Mouse (Mus musculus) midbrain, embryonic 11.5 days (tissue): ENCODE measurements around the gene Rsrc2. TPM values are rescaled to one million over a fixed set of nuclear protein-coding genes. Genes with fewer than 3 reads are reported as not detected.

Source experiments
- ATAC-seq: fragments of 200-750 bp; cut with Nextera tagmentation; 2 replicates; pipeline ENCODE4 v1.8.0; 2017; ENCODE audit warnings: moderate TSS enrichment, moderate library complexity; ENCODE audit not compliant: low FRiP score
- DNase-seq: peaks from one replicate; pipeline ENCODE4 v3.0.0; 2015; ENCODE audit warnings: low spot score; ENCODE audit errors: missing footprints
- H3K27ac ChIP-seq: fragments of 300-500 bp; sonication (generic); 2 replicates; pipeline ENCODE4 v1.5.1; 2014; ENCODE audit warnings: low read depth, low read length
- H3K27me3 ChIP-seq: fragments of 300-500 bp; sonication (generic); 2 replicates; pipeline ENCODE4 v1.6.1; 2014; ENCODE audit warnings: mild to moderate bottlenecking, low read length, moderate library complexity, mixed read lengths; ENCODE audit not compliant: control insufficient read depth, insufficient read depth
- H3K36me3 ChIP-seq: fragments of 300-500 bp; sonication (generic); 2 replicates; pipeline ENCODE4 v1.6.1; 2014; ENCODE audit warnings: mild to moderate bottlenecking, low read length, moderate library complexity, mixed read lengths; ENCODE audit not compliant: control insufficient read depth, insufficient read depth
- H3K4me1 ChIP-seq: fragments of 300-500 bp; sonication (generic); 2 replicates; pipeline ENCODE4 v1.6.1; 2014; ENCODE audit warnings: low read length; ENCODE audit not compliant: control insufficient read depth, insufficient read depth
- H3K4me2 ChIP-seq: fragments of 300-500 bp; sonication (generic); 2 replicates; pipeline ENCODE4 v1.6.1; 2014; ENCODE audit warnings: mild to moderate bottlenecking, moderate library complexity
- H3K4me3 ChIP-seq: fragments of 300-500 bp; sonication (generic); 2 replicates; pipeline ENCODE4 v1.5.1; 2014; ENCODE audit warnings: low read depth, low read length
- H3K9ac ChIP-seq: fragments of 300-500 bp; sonication (generic); 2 replicates; pipeline ENCODE4 v1.6.1; 2014; ENCODE audit warnings: low read length
- H3K9me3 ChIP-seq: fragments of 300-500 bp; sonication (generic); 2 replicates; pipeline ENCODE4 v1.6.1; 2016; ENCODE audit warnings: low read length; ENCODE audit not compliant: control insufficient read depth
- WGBS: fragments of 180-500 bp; shearing (Covaris S2); extraction: QIAGEN DNeasy Blood & Tissue Kit; methylation state at CpG from one replicate; pipeline ENCODE4 v1.1.7; 2014; 5-methylcytosine and 5-hydroxymethylcytosine counted together
- polyA plus RNA-seq: library from polyadenylated mRNA; unstranded; fragments of >200 nt; fragmentation: Nextera tagmentation; extraction: Ambion mirVana; gene quantifications from 2 replicates; pipeline ENCODE4 v1.2.1, GENCODE M21; 2014

Rsrc2 gene
- polyA plus RNA-seq, 1 experiment from 2014 or later: 168 TPM

DNA sequence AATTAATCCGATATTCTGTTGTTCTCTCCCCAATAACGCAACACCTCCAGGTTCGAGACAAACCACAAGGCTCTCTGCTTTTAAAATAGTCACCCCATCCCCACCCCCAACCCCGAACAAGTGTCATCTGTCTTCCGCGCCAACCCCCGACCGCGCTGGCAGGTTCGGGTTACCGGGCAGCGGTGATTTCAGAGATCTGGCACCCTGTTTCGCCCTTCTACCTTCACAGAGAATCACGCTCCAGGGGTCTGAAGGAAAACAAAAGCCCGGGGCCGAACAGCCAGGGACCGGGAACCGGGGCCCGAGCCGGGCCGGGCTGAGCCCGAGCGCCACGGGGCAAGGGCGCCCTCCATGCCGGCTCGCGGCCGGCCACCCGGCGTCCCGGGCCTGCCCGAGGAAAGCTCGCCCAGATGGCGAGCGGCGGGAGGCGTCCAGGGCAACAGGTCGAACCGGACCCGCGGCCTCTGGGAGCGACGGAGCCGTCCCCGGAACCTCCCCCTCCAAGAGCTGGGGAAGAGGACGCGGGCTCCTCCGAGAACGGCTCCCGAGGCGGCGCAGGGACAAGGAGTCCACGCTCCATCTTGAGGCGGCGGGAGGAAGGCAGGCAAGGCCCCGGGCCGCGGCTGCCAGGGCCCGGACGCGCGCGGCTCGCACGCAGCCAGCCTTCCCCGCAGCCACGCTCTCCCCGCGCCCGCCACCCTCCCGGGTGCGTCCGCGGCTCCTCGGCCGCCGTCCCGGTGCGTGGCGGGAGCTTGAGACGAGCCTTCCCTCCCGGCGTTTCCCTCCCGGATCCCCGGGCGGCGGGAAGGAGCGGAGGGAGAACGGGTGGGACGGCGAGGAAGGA lies 65.6 kb downstream of the Rsrc2 start:
- Histone ChIP-seq H3K9ac (peak overlapping the region; percentile 99), H3K4me1 (peaks cover 13% of the 10 kb centered on the region), H3K4me3 (peak overlapping the region; percentile 96), H3K27me3 (no peaks in the 10 kb centered on the region), H3K4me2 (peak overlapping the region; percentile 66), H3K36me3 (no peaks in the 10 kb centered on the region), H3K27ac (peak overlapping the region; percentile 87), H3K9me3 (no peaks in the 10 kb centered on the region)
- ATAC-seq (peak; percentile 75), DNase-seq (peak; percentile 97)
- under 1% methylated on average over 66 of the region's 92 CpGs for WGBS

DNA sequence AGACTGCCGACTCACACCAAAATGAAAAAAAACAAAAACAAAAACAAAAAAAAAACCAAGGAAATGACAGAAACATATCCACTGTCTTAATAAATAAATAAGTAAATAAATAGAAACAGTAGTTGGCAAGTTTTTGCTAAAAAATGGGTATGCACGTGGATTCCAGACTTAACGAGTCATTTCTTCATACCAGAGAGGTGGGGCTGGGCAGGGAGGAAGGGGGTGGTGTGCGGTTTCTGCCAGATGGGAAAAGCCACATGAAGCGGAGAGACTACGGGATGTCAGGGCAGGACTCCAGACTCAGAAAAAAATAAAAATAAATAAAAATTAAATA lies 66.2 kb downstream of the Rsrc2 start:
- Histone ChIP-seq H3K27me3 (no peaks in the 10 kb centered on the region), H3K36me3 (no peaks in the 10 kb centered on the region), H3K9me3 (no peaks in the 10 kb centered on the region), H3K9ac (peak overlapping the region; percentile 99), H3K4me1 (peaks cover 13% of the 10 kb centered on the region), H3K27ac (no peak overlapping the region), H3K4me2 (peak overlapping the region; percentile 66), H3K4me3 (peak overlapping the region; percentile 96)
- no peak for DNase-seq
- ATAC-seq: peak; percentile 31; the same call in 1 of the 2 replicates
- 4% methylated on average over 6 of the region's 6 CpGs for WGBS

DNA sequence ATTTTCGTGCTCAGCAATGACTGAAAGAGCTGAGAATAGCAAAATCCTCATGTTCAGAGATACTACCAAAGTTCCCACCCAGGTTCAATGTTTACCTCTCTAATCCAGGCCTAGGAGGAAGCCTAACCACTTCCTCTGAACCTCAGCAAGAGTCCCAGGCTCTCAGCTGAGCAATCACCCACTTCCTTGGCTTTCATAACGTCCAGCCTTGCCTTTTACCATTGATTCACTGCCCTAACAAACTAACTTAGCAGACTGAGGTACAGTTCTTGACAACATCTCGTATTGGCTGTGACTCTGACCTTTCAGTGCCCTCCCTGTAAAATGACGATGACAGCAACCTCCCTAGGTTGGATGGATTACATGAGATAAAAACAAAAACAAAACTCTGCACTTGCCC lies 66.8 kb downstream of the Rsrc2 start:
- Histone ChIP-seq H3K4me2 (peak overlapping the region; percentile 66; the same call in 1 of the 2 replicates), H3K27me3 (no peaks in the 10 kb centered on the region)

DNA sequence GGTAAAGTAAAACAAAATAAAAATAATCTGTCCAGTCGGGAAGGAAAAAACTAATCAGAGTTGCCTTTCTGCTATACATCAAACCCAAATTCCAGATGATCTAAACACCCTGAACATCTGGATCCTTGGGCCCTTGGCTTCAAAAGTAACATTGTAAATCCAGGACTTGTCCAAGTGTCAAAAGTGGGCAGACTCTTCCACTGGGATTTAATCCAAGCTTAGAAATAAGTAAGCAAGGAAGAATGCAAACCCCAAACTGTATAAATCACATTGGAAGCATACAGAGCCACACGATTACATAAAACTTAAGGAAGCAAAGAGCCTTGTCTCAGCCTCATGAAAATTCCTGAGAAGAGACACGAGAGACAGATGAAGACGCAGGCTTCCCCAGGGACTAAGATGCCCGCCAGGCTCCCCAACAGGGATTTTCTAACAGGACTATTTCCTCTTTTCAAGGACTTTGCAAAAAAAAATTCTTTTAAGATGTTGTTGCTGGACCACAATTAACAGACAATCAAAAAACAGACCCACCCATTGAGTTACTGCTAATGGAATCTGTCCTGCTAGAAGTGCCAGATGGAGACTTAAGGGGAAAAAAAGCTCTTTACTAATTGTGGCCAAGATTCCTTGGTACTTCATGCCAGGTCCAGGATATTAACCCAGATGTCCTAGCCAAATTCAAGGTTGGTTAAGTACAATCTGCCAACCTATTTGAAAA lies 69.5 kb downstream of the Rsrc2 start:
- Histone ChIP-seq H3K4me3 (no peak overlapping the region), H3K9me3 (no peaks in the 10 kb centered on the region), H3K36me3 (no peaks in the 10 kb centered on the region), H3K4me1 (peaks cover 10% of the 10 kb centered on the region), H3K4me2 (no peak overlapping the region), H3K27ac (no peak overlapping the region), H3K9ac (no peak overlapping the region), H3K27me3 (no peaks in the 10 kb centered on the region)
- ATAC-seq (no peak), DNase-seq (peak; percentile 72)
- WGBS: 69% methylated on average over 5 of the region's 5 CpGs

More for the DNA sequence above, 66.8 kb downstream of the Rsrc2 start:
- ATAC-seq (no peak), DNase-seq (no peak)
- peaks cover 13% of the 10 kb centered on the region for H3K4me1 ChIP-seq
- H3K4me3 ChIP-seq: no peak overlapping the region
- no peaks in the 10 kb centered on the region for H3K9me3 ChIP-seq
- H3K36me3 ChIP-seq: no peaks in the 10 kb centered on the region
- H3K27ac ChIP-seq: no peak overlapping the region
- WGBS: 51% methylated on average over 4 of the region's 4 CpGs
- no peak overlapping the region; the same call in 1 of the 2 replicates for H3K9ac ChIP-seq

DNA sequence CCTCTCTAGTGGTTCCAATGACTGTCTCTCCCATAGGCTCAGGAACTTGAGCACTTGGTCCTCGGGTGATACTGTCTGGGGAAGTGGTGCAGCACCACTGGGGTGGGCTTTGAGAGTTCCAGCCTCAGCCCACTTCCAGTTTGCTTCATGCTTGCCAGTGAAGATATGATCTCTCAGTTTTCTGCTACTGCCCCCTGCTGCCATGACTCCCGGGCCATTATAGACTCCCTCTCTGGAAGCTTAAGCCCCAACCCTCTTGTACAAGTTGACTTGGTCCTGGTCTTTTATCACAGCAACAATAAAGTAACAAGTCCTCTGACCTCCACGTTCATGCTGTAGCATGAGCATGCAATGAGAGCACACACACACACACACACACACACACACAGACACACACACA lies 70.1 kb downstream of the Rsrc2 start:
- H3K4me3 ChIP-seq: no peak overlapping the region
- no peak overlapping the region for H3K9ac ChIP-seq
- H3K36me3 ChIP-seq: no peaks in the 10 kb centered on the region
- H3K9me3 ChIP-seq: no peaks in the 10 kb centered on the region
- 83% methylated on average over 3 of the region's 3 CpGs for WGBS
- peaks cover 10% of the 10 kb centered on the region for H3K4me1 ChIP-seq
- no peak overlapping the region for H3K27ac ChIP-seq
- DNase-seq: peak; percentile 81
- no peak for ATAC-seq
- H3K27me3 ChIP-seq: no peaks in the 10 kb centered on the region
- H3K4me2 ChIP-seq: no peak overlapping the region

Other genes starting within 250 kb of the Rsrc2 start
- 0.88 and 1.1 TPM in 2 replicates for gene B3gnt4, start 239.0 kb downstream of the Rsrc2 start, polyA plus RNA-seq
- 167 and 169 TPM in 2 replicates for gene Diablo, start 225.2 kb downstream of the Rsrc2 start, polyA plus RNA-seq
- gene Gm49027, start 223.9 kb downstream of the Rsrc2 start, polyA plus RNA-seq: 0.44 and 0.72 TPM in 2 replicates
- 33.6 and 35.1 TPM in 2 replicates for gene Vps33a, start 176.4 kb downstream of the Rsrc2 start, polyA plus RNA-seq
- gene Clip1, start 64.8 kb downstream of the Rsrc2 start, polyA plus RNA-seq: 42.8 and 46.8 TPM in 2 replicates
- 80.8 and 84.7 TPM in 2 replicates for gene Zcchc8, start 28.3 kb downstream of the Rsrc2 start, polyA plus RNA-seq
- 33.6 and 34.4 TPM in 2 replicates for gene Kntc1, start 302 bp upstream of the Rsrc2 start, polyA plus RNA-seq
- gene Hcar2, start 116.1 kb upstream of the Rsrc2 start, polyA plus RNA-seq: not detected in 2 replicates
- gene Hcar1, start 130.6 kb upstream of the Rsrc2 start, polyA plus RNA-seq: 0.28 TPM in 1 of 2 replicates, not detected in the other
- gene Denr, start 157.8 kb upstream of the Rsrc2 start, polyA plus RNA-seq: 176 and 179 TPM in 2 replicates
- gene Gm43518, start 178.0 kb upstream of the Rsrc2 start, polyA plus RNA-seq: 0.58 and 0.78 TPM in 2 replicates
- 4.6 and 5.4 TPM in 2 replicates for gene Ccdc62, start 181.3 kb upstream of the Rsrc2 start, polyA plus RNA-seq
- 4.6 and 5.2 TPM in 2 replicates for gene Hip1r, start 224.2 kb upstream of the Rsrc2 start, polyA plus RNA-seq